Mouse (Mus musculus) neural tube, embryonic 14.5 days (tissue): ENCODE data around the gene Zrsr1. TPM values are rescaled to one million over a fixed set of nuclear protein-coding genes. Genes with fewer than 3 reads are reported as not detected.

Experiments
- ATAC-seq: fragments of 200-750 bp; cut with Nextera tagmentation; 2 replicates; pipeline ENCODE4 v1.8.0; 2017; ENCODE audit warnings: low read depth, mild to moderate bottlenecking, moderate TSS enrichment, moderate library complexity
- H3K27ac ChIP-seq: fragments of 300-500 bp; sonication (generic); 2 replicates; pipeline ENCODE4 v1.5.1; 2014; ENCODE audit warnings: low read depth, mild to moderate bottlenecking, control low read depth, low read length, moderate library complexity, mixed read lengths
- H3K27me3 ChIP-seq: fragments of 300-500 bp; sonication (generic); 2 replicates; pipeline ENCODE4 v1.6.1; 2014; ENCODE audit warnings: low read length; ENCODE audit not compliant: control insufficient read depth, insufficient read depth
- H3K36me3 ChIP-seq: fragments of 300-500 bp; sonication (generic); 2 replicates; pipeline ENCODE4 v1.6.1; 2014; ENCODE audit warnings: low read length, mixed read lengths; ENCODE audit not compliant: control insufficient read depth, insufficient read depth
- H3K4me1 ChIP-seq: fragments of 300-500 bp; sonication (generic); 2 replicates; pipeline ENCODE4 v1.6.1; 2014; ENCODE audit warnings: low read length; ENCODE audit not compliant: control insufficient read depth, insufficient read depth
- H3K4me2 ChIP-seq: fragments of 300-500 bp; sonication (generic); 2 replicates; pipeline ENCODE4 v1.6.1; 2014; ENCODE audit warnings: mild to moderate bottlenecking, low read depth, low read length, control low read depth
- H3K4me3 ChIP-seq: fragments of 300-500 bp; sonication (generic); 2 replicates; pipeline ENCODE4 v1.5.1; 2014; ENCODE audit warnings: low read depth, low read length, control low read depth, mixed read lengths
- H3K9ac ChIP-seq: fragments of 300-500 bp; sonication (generic); replicated peaks from 2 replicates; pipeline ENCODE4 v1.6.1; 2014; ENCODE audit warnings: low read depth, mild to moderate bottlenecking, control low read depth, low read length, mixed read lengths
- H3K9me3 ChIP-seq: fragments of 300-500 bp; sonication (generic); 2 replicates; pipeline ENCODE4 v1.6.1; 2016; ENCODE audit warnings: low read length; ENCODE audit not compliant: control insufficient read depth
- WGBS: fragments of 180-500 bp; shearing (Covaris S2); extraction: QIAGEN DNeasy Blood & Tissue Kit; methylation state at CpG from one replicate; pipeline ENCODE4 v1.1.7; 2014; 5-methylcytosine and 5-hydroxymethylcytosine counted together
- polyA plus RNA-seq: library from polyadenylated mRNA; unstranded; fragments of >200 nt; fragmentation: Nextera tagmentation; extraction: Ambion mirVana; gene quantifications from 2 replicates; pipeline ENCODE4 v1.2.1, GENCODE M21; 2014

Zrsr1 gene
- 9.1 and 9.8 TPM in 2 replicates for polyA plus RNA-seq

DNA sequence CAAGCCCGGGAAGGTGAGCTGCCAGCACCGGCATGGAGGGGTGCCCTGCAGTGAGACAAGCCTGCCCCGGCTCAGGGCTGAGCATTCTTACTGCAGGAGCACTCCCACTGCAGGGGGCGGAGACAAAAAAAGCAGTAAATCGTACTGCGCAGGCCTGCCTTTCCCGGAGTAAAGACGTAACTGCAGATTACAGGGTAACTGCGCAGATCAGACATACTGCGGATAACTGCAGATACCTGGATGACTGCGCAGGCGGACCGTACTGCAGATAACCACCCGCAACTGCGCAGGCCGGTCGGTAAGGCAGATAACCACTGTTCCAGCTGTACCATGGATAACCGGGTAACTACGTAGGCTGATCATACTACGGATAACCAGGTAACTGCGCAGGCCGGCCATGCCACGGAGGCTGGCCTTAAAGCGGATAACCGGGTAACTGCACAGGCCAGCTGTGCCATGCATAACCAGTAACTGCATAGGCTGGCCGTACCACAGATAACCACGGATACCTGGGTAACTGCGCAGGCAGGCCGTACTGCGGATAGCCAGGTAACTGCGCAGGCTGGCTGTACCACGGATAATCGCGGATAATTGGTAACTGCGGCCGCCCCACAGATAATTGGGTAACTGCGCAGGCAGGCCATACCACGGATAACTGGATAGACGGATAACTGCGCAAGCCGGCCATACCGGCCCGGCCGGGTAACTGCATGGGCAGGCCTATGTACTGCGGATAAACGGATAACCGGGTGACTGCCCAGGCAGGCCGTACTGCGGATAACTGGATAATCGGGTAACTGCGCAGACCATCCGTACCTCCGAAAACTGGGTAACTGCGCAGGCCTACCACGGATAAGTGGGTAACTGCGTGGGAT, at the start of gene Zrsr1:
Zrsr1 (plus strand) TSS at position 171 of the 875 bp plus-strand sequence.
- no peaks in the 10 kb centered on the region for H3K27me3 ChIP-seq
- H3K27ac ChIP-seq: peak within 1 kb of the TSS; percentile 72
- peak; percentile 89 for ATAC-seq

DNA sequence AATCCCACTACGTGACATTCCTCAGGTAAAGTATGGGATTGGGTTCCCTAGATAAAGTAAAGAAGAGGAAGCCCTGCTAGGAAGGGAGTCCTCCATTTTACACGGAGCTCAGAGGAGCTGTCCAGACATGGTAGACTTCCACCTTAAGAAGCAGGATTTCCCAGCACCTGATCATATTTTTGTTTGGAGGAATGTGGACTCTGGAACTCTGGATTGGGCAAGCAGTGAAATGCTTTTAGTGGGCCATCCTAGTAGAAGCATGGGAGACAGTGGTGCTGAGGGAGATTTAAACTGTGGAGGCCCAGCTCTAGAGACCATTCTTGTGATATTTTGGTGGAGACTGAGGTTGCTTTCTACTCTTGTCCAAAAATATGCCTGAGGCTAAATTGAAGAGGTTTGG, 49.3 kb upstream of the Zrsr1 start:
- H3K27me3 ChIP-seq: no peaks in the 10 kb centered on the region
- no peaks in the 10 kb centered on the region for H3K36me3 ChIP-seq

More for the DNA sequence above, at the start of gene Zrsr1:
- H3K36me3 ChIP-seq: no peaks in the 10 kb centered on the region
- H3K9ac ChIP-seq: peak within 1 kb of the TSS; percentile 61
- H3K4me1 ChIP-seq: peaks cover 13% of the 10 kb centered on the region; the same call in 1 of the 2 replicates
- peak within 1 kb of the TSS; percentile 56 for H3K4me3 ChIP-seq
- H3K4me2 ChIP-seq: peak within 1 kb of the TSS; percentile 55
- H3K9me3 ChIP-seq: peaks cover 9% of the 10 kb centered on the region; the same call in 1 of the 2 replicates
- WGBS: 52% methylated on average over 56 of the region's 56 CpGs

DNA sequence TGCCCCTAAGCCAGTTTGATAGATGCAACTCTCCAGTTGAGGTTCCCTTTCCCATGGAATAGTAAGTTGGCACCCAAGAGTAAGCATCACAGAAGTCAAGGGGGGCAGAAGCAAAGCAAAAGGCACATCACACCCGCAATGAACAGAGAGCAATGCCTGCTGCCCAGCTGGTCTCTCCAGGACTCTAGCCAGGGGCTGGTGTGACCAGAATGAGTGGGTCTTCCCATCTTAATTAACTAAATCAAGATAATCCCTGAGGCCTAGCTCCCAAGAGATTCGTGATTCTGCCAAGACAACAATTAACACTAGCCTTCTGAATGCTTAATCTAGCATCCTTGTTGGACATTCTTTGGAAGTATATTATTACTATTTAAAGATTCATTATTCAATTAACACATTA, 48.2 kb upstream of the Zrsr1 start:
- Histone ChIP-seq H3K27ac (no peak overlapping the region), H3K9ac (no peak overlapping the region), H3K36me3 (no peaks in the 10 kb centered on the region), H3K9me3 (no peaks in the 10 kb centered on the region), H3K4me1 (no peaks in the 10 kb centered on the region), H3K4me2 (no peak overlapping the region), H3K4me3 (no peak overlapping the region), H3K27me3 (no peaks in the 10 kb centered on the region)
- 73% methylated on average over 2 of the region's 2 CpGs for WGBS
- no peak for ATAC-seq

More for the DNA sequence above, 49.3 kb upstream of the Zrsr1 start:
- no peak overlapping the region for H3K4me3 ChIP-seq
- no peak overlapping the region for H3K9ac ChIP-seq
- ATAC-seq: no peak
- no peaks in the 10 kb centered on the region for H3K9me3 ChIP-seq
- WGBS: 94% methylated on average over 2 of the region's 2 CpGs
- no peak overlapping the region for H3K27ac ChIP-seq
- H3K4me2 ChIP-seq: no peak overlapping the region
- H3K4me1 ChIP-seq: no peaks in the 10 kb centered on the region

DNA sequence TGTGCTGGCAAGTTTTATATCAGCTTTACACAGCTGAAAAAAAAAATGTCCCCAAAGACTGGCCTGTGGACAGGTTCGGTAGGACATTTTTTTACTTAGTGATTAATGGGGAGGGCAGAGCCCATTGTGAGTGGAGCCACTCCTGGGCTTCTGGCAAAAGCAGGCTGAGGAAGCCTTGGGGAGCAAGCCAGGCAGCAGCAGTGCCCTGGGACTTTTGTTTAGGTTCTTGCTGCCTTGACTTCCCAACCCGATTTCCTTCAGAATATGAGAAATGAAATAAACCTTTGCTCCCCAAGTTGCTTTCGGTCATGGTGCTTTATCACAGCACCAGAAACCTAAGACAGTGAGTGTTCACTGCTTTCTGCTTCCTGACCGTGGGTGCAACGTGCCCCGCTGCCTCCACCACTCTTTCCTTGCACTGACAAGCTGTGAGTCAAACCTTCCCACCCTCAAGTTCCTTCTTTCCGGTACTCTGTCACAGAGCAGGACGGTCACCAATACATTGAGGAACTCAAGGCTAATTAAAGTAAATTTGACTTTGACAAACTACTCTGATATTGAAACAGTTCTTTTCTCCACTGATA, 43.1 kb upstream of the Zrsr1 start:
- no peak overlapping the region for H3K4me3 ChIP-seq
- no peaks in the 10 kb centered on the region for H3K9me3 ChIP-seq
- no peak overlapping the region for H3K27ac ChIP-seq
- no peaks in the 10 kb centered on the region for H3K36me3 ChIP-seq
- WGBS: 81% methylated on average over 8 of the region's 8 CpGs
- no peak for ATAC-seq
- H3K27me3 ChIP-seq: no peaks in the 10 kb centered on the region
- H3K4me1 ChIP-seq: no peaks in the 10 kb centered on the region
- H3K9ac ChIP-seq: no peak overlapping the region
- H3K4me2 ChIP-seq: no peak overlapping the region

DNA sequence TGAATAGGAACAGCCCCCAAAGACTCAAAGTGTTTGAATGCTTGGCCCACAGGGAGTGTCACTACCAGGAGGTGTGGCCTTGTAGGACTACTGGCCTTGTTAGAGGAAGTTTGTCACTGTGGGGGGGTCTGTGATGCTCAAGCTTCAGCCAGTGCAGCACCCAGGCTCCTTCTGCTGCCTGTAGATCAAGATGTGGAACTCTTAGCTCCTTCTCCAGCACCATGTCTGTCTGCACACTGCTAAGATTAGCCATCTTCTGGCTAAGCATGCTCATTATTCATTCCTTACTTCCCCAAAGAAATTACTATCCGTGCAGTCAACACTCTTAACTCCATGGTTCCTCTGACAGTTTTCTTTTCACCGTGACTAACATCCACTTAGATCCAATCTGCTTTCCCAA, 41.7 kb upstream of the Zrsr1 start:
- no peaks in the 10 kb centered on the region for H3K4me1 ChIP-seq
- no peak overlapping the region for H3K27ac ChIP-seq
- H3K4me2 ChIP-seq: no peak overlapping the region
- H3K4me3 ChIP-seq: no peak overlapping the region
- no peaks in the 10 kb centered on the region for H3K36me3 ChIP-seq
- 74% methylated on average over 2 of the region's 2 CpGs for WGBS
- H3K9ac ChIP-seq: no peak overlapping the region
- no peaks in the 10 kb centered on the region for H3K9me3 ChIP-seq
- H3K27me3 ChIP-seq: no peaks in the 10 kb centered on the region
- ATAC-seq: no peak

DNA sequence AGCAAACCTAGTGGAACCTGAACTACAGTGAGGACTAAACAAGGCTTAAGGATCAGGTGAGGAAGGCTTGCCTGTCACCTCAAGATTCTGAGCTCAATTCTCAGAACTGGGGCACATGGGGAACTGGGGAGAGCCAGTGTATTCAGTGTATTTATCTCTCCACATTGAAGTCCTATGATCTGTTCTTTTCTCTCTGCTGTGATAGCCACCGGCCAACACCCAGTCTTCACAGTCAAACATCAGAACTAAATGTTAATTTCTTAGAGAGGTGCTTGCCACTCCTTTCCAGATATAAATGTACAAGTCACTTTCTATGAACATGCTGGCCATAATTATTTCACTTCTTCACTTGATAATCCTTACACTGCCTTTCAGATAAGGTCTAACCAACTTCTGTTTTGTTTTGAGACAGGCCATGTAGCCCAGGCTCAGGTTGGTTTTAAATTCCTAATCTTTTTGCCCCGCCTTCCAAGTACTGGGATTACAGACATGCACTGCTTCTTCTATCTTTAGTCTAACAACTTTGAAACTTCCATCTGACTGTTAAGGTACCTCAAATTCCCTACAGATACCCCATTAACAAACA, 40.4 kb upstream of the Zrsr1 start:
- 93% methylated on average over 2 of the region's 2 CpGs for WGBS
- Histone ChIP-seq H3K9me3 (no peaks in the 10 kb centered on the region), H3K27ac (no peak overlapping the region), H3K4me1 (no peaks in the 10 kb centered on the region), H3K27me3 (no peaks in the 10 kb centered on the region), H3K4me3 (no peak overlapping the region), H3K36me3 (no peaks in the 10 kb centered on the region), H3K4me2 (no peak overlapping the region), H3K9ac (no peak overlapping the region)
- ATAC-seq: no peak

DNA sequence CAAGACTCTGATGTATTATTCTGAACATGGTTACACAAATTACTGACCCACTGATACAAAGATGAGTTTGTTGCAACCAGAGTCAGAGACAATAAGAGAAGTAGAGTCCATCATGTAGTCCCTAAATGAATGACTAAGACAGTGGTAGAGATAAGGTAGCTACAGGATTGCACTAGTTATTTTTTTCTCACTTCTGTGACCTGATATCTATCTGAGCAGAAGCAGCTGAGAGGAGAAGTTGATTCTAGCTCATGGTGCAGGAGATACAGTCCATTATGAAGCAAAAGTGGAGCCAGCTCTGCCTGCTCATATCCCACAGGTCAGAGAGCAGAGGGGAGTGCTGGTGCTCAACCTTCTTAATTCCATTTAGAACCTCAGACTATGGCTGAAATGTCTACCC, 39.6 kb upstream of the Zrsr1 start:
- no peaks in the 10 kb centered on the region for H3K27me3 ChIP-seq
- H3K4me3 ChIP-seq: no peak overlapping the region
- H3K4me2 ChIP-seq: no peak overlapping the region
- H3K27ac ChIP-seq: no peak overlapping the region
- ATAC-seq: no peak
- no peaks in the 10 kb centered on the region for H3K36me3 ChIP-seq
- H3K9me3 ChIP-seq: no peaks in the 10 kb centered on the region
- no peak overlapping the region for H3K9ac ChIP-seq
- no peaks in the 10 kb centered on the region for H3K4me1 ChIP-seq

DNA sequence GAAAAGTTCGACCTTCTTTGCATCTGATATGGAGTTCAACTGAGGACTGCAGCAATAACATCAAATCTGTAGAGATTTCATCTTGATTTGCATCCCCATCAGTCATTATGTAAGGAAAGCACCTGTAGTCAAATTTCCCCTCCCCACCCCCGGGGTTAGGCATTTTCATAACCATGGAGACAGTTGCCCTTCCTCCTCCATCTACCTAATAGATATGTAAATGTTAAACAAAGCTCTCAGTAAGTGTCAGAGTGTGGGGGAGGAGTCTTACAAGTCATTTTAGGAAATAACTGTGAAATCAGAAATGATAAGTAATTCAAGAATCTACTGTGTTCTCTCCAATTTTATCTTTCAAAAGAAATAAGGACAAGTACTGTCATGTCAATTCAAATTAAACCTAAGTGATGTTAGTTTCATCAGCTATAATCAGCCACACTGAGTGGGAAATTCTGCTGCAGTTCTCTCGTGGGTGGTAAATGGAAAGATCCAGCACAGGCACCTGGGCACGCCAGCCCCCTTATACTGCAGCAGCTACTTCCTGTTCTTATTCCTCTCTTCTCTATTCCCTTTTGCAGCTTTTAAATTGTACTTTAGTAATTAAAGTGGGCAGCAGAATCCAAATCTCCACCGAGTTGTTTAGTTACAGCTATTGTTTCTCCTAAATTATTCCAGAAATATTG, 35.2 kb upstream of the Zrsr1 start:
- no peak overlapping the region for H3K27ac ChIP-seq
- H3K4me3 ChIP-seq: no peak overlapping the region
- WGBS: 57% methylated on average over 5 of the region's 5 CpGs
- no peaks in the 10 kb centered on the region for H3K4me1 ChIP-seq
- no peaks in the 10 kb centered on the region for H3K27me3 ChIP-seq
- no peaks in the 10 kb centered on the region for H3K36me3 ChIP-seq
- ATAC-seq: no peak
- no peaks in the 10 kb centered on the region for H3K9me3 ChIP-seq
- no peak overlapping the region for H3K4me2 ChIP-seq
- H3K9ac ChIP-seq: no peak overlapping the region
